Mouse (Mus musculus) neural tube, embryonic 13.5 days (tissue): ENCODE data around the gene Gm2663. TPM values are rescaled to one million over a fixed set of nuclear protein-coding genes. Genes with fewer than 3 reads are reported as not detected.
"Not testable (repeated sequence)": the region's sequence is repeated elsewhere in the genome, so short reads cannot be mapped to it uniquely, and the experiment has no call there.

ENCODE experiments used
- ATAC-seq: fragments of 200-750 bp; cut with Nextera tagmentation; 2 replicates; pipeline ENCODE4 v1.8.0; 2017; ENCODE audit warnings: low read depth, mild to moderate bottlenecking, moderate TSS enrichment, moderate library complexity
- H3K27ac ChIP-seq: fragments of 300-500 bp; sonication (generic); replicated peaks from 2 replicates; pipeline ENCODE4 v1.5.1; 2015; ENCODE audit warnings: moderate library complexity, mild to moderate bottlenecking, inconsistent platforms
- H3K27me3 ChIP-seq: fragments of 300-500 bp; sonication (generic); 2 replicates; pipeline ENCODE4 v1.6.1; 2015; ENCODE audit warnings: mild to moderate bottlenecking, inconsistent platforms
- H3K36me3 ChIP-seq: fragments of 300-500 bp; sonication (generic); 2 replicates; pipeline ENCODE4 v1.6.1; 2015; ENCODE audit warnings: mild to moderate bottlenecking, inconsistent platforms
- H3K4me1 ChIP-seq: fragments of 300-500 bp; sonication (generic); replicated peaks from 2 replicates; pipeline ENCODE4 v1.6.1; 2015; ENCODE audit warnings: inconsistent platforms
- H3K4me2 ChIP-seq: fragments of 300-500 bp; sonication (generic); 2 replicates; pipeline ENCODE4 v1.6.1; 2015; ENCODE audit warnings: inconsistent platforms, mild to moderate bottlenecking, moderate library complexity
- H3K4me3 ChIP-seq: fragments of 300-500 bp; sonication (generic); 2 replicates; pipeline ENCODE4 v1.5.1; 2015; ENCODE audit warnings: mild to moderate bottlenecking, inconsistent platforms
- H3K9ac ChIP-seq: fragments of 300-500 bp; sonication (generic); 2 replicates; pipeline ENCODE4 v1.6.1; 2015; ENCODE audit warnings: moderate library complexity, mild to moderate bottlenecking, inconsistent platforms
- H3K9me3 ChIP-seq: fragments of 300-500 bp; sonication (generic); 2 replicates; pipeline ENCODE4 v1.6.1; 2016; ENCODE audit warnings: inconsistent platforms
- WGBS: fragments of 180-500 bp; shearing (Covaris S2); methylation state at CpG from one replicate; pipeline ENCODE4 v1.1.7; 2015; 5-methylcytosine and 5-hydroxymethylcytosine counted together
- polyA plus RNA-seq: library from polyadenylated mRNA; unstranded; fragments of >200 nt; fragmentation: Nextera tagmentation; extraction: Ambion mirVana; gene quantifications from 2 replicates; pipeline ENCODE4 v1.2.1, GENCODE M21; 2015

The Gm2663 gene
- polyA plus RNA-seq, 1 experiment from 2014 or later: not detected

DNA sequence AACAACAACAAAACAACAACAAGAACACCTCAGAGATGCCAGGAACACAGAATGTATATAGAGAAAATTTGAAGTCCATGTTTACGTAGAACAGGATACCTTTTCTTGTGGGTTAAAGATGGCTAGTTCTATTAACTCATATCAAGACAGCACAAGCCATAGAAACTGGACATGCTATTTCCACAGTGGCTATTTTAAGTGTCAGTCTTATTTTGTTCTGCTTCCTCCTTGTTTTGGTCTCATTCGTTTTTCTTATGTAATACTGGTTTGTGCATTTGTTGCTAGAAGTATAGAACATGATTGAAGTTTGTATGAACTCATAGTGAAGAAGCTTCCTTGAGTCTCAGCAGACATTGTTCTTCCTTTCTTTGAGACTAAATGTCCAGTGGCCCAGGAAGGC is 19.9 kb upstream of the Gm2663 start:
- Histone ChIP-seq H3K4me3 (no peak overlapping the region), H3K4me2 (no peak overlapping the region), H3K27ac (no peak overlapping the region), H3K4me1 (no peaks in the 10 kb centered on the region), H3K9me3 (no peaks in the 10 kb centered on the region), H3K36me3 (no peaks in the 10 kb centered on the region), H3K27me3 (no peaks in the 10 kb centered on the region), H3K9ac (no peak overlapping the region)
- no peak for ATAC-seq
- 89% methylated on average over 2 of the region's 2 CpGs for WGBS

DNA sequence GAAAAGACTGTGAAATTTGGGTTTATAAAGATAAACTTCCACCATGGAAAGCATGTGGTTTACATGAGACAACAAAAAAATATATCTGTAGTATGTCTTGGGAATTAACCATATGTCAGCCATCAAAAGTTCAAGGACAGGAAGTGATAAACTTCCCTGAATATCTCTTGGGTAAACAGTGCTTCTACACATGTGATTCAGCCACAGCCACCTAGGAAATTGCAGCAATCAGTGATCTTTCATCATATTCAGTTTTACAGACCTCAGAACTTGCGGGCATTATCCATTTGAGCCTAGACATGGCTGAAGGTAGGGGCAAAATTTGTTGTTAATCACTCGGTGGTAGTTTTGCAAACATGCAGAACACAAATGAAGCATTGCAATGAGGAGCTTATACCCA is 19.4 kb upstream of the Gm2663 start:
- Histone ChIP-seq H3K9me3 (no peaks in the 10 kb centered on the region), H3K4me3 (no peak overlapping the region), H3K27me3 (no peaks in the 10 kb centered on the region), H3K9ac (no peak overlapping the region), H3K4me1 (no peaks in the 10 kb centered on the region), H3K4me2 (no peak overlapping the region), H3K27ac (no peak overlapping the region), H3K36me3 (no peaks in the 10 kb centered on the region)
- WGBS: 87% methylated on average over 2 of the region's 2 CpGs
- no peak for ATAC-seq

DNA sequence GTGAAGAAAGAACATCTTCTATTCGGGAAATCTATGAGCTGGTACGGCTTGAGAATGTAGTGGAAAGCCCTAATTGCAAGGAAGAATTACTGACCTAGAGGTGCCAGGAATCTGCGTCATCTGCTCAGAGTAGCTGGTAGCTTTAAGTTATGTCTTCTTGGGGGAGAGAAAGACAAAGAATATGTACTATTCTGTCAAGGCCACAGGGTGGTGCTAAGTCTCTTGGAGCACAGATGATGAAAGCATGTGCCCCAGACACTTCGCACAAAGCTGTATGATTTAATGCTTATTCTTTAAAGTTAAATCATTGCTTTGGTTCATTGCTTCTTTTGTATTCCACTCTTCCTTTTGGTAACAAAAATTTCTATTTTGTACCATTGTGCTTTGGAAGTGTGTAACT is 15.8 kb upstream of the Gm2663 start:
- no peak for ATAC-seq
- Histone ChIP-seq H3K4me2 (no peak overlapping the region), H3K27ac (no peak overlapping the region), H3K27me3 (no peaks in the 10 kb centered on the region), H3K4me1 (no peaks in the 10 kb centered on the region), H3K9me3 (no peaks in the 10 kb centered on the region), H3K4me3 (no peak overlapping the region), H3K36me3 (no peaks in the 10 kb centered on the region), H3K9ac (no peak overlapping the region)
- WGBS: 41% methylated on average over 4 of the region's 4 CpGs

DNA sequence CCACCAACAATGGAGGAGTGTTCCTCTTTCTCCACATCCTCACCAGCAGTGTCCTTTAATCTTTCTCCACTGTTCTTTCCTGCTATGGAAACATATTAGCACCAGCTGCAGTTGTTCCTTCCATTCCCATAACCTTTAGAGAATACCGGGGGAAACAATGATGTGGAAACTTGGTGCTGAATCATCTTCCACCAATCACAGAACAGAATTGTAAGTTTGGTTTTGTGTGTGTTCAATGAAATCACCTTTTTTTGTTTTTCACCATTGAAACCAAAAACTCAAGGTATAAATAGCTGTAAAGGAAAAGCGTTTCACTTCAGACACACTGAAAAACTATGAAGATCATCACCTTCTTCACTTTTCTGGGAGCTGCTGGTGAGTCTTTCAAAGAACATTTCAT is 34.8 kb downstream of the Gm2663 start, which contains the start of gene 1810009J06Rik:
Gene 1810009J06Rik (plus strand): TSS at position 301 of the 400 bp plus-strand sequence.
- not testable (repeated sequence) for H3K4me3 ChIP-seq, H3K4me2 ChIP-seq, H3K27me3 ChIP-seq, ATAC-seq, H3K9me3 ChIP-seq, H3K4me1 ChIP-seq, H3K9ac ChIP-seq, H3K36me3 ChIP-seq, H3K27ac ChIP-seq
- WGBS: 87% methylated on average over 2 of the region's 2 CpGs

GRCm38 (mm10) chr6:40953716-40954115 is 45.6 kb downstream of the Gm2663 start:
- Histone ChIP-seq H3K4me3 (no peak overlapping the region), H3K27ac (no peak overlapping the region), H3K4me1 (no peaks in the 10 kb centered on the region), H3K4me2 (no peak overlapping the region), H3K36me3 (no peaks in the 10 kb centered on the region), H3K9ac (no peak overlapping the region), H3K9me3 (peaks cover 5% of the 10 kb centered on the region; the same call in 1 of the 2 replicates), H3K27me3 (no peaks in the 10 kb centered on the region)
- 71% methylated on average over 2 of the region's 2 CpGs for WGBS
- no peak for ATAC-seq

DNA sequence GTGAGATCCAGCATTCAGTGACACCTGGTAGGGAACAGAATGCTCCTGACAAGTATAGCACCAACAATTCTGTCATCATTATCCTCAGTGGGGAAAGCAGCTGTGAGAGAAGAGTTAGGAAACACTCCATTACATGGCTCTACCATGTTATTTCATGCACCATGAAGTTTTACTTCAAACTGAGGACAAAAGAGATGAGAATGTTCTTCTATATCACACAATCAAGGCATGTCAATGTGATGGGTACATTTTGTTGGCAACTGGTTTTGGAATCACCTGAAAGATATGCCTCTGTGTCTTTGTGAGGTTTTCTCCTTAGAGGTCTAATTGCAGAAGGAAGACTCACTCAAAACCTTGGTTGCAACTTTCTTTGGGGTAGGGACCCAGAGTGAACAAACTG is 47.5 kb downstream of the Gm2663 start, which contains the start of gene Gm4744:
Gene Gm4744 (minus strand): TSS at position 101 of the 400 bp plus-strand sequence.
- Histone ChIP-seq H3K9me3 (peaks cover under 1% of the 10 kb centered on the region; the same call in 1 of the 2 replicates), H3K27ac (no peak within 1 kb of the TSS), H3K4me2 (no peak within 1 kb of the TSS), H3K9ac (no peak within 1 kb of the TSS), H3K4me3 (no peak within 1 kb of the TSS), H3K36me3 (no peaks in the 10 kb centered on the region), H3K27me3 (no peaks in the 10 kb centered on the region), H3K4me1 (no peaks in the 10 kb centered on the region)
- ATAC-seq: no peak

Other genes starting within 250 kb of the Gm2663 start
- gene Moxd2, start 112.0 kb downstream of the Gm2663 start, polyA plus RNA-seq: not detected in 2 replicates
- not detected in 2 replicates for gene Prss58, start 99.1 kb downstream of the Gm2663 start, polyA plus RNA-seq
- gene 1700074P13Rik, start 58.9 kb downstream of the Gm2663 start, polyA plus RNA-seq: not detected in 2 replicates
- not detected in 2 replicates for gene Gm4744, start 47.6 kb downstream of the Gm2663 start, polyA plus RNA-seq
- gene 1810009J06Rik, start 34.7 kb downstream of the Gm2663 start, polyA plus RNA-seq: not detected in 2 replicates
- not detected in 2 replicates for gene 2210010C04Rik, start 36.0 kb upstream of the Gm2663 start, polyA plus RNA-seq